Mouse (Mus musculus): ENCODE measurements around the gene Oxct1. TPM values are rescaled to one million over a fixed set of nuclear protein-coding genes. Genes with fewer than 3 reads are reported as not detected.

Gene Oxct1
- total and polyA plus RNA-seq, 3 experiments, result 6.5 to 64.4 (median 14.0) TPM

- ATAC-seq (ENCODE audit: extremely low read depth, insufficient number of reproducible peaks, low FRiP score, poor library complexity, severe bottlenecking), result no peak
Observed at GRCm38 (mm10) chr15:4000536-4000935, 25.6 kb upstream of the Oxct1 start.

GRCm38 (mm10) chr15:4013873-4014272 is 12.3 kb upstream of the Oxct1 start:
- Histone ChIP-seq H3K36me3 (replicated peaks) (no peaks in the 10 kb centered on the region), H3K27me3 (ENCODE audit: insufficient read depth, low read length) (peaks cover 3% of the 10 kb centered on the region; the same call in 1 of the 2 replicates), H3K4me3 (ENCODE audit: low read depth, low read length) (no peak overlapping the region), H3K4me1 (ENCODE audit: insufficient read depth, low read depth, low read length) (no peaks in the 10 kb centered on the region), H3K9me3 (replicated peaks) (no peaks in the 10 kb centered on the region)
- DNase-seq (ENCODE audit: low spot score) (no peak), ATAC-seq (ENCODE audit: extremely low read depth, insufficient number of reproducible peaks, low FRiP score, poor library complexity, severe bottlenecking) (no peak)
- TF ChIP-seq CTCF (IDR thresholded peaks at IDR 0.05; ENCODE audit: low read depth, low read length) (no peak), POLR2AphosphoS5 (IDR thresholded peaks at IDR 0.05; ENCODE audit: insufficient replicate concordance, low read depth, low read length) (no peak), GATA1 (IDR thresholded peaks at IDR 0.05; ENCODE audit: borderline replicate concordance, low read length) (no peak), GATA2 (IDR thresholded peaks at IDR 0.05; ENCODE audit: borderline replicate concordance, low read depth, low read length) (no peak), TAL1 (conservative IDR thresholded peaks at IDR 0.05; ENCODE audit: low read depth, low read length) (no peak)

More at GRCm38 (mm10) chr15:4000536-4000935, 25.6 kb upstream of the Oxct1 start:
- no peak for DNase-seq (ENCODE audit: low spot score)
- peaks cover 8% of the 10 kb centered on the region for H3K9me3 ChIP-seq (replicated peaks)
- H3K36me3 ChIP-seq (replicated peaks), result no peaks in the 10 kb centered on the region
- no peak for TF ChIP-seq GATA1 (IDR thresholded peaks at IDR 0.05; ENCODE audit: borderline replicate concordance, low read length)
- no peak for TF ChIP-seq POLR2AphosphoS5 (IDR thresholded peaks at IDR 0.05; ENCODE audit: insufficient replicate concordance, low read depth, low read length)
- no peak for TF ChIP-seq TAL1 (conservative IDR thresholded peaks at IDR 0.05; ENCODE audit: low read depth, low read length)
- TF ChIP-seq GATA2 (IDR thresholded peaks at IDR 0.05; ENCODE audit: borderline replicate concordance, low read depth, low read length), result no peak
- no peak for TF ChIP-seq CTCF (IDR thresholded peaks at IDR 0.05; ENCODE audit: low read depth, low read length)
- peaks cover 4% of the 10 kb centered on the region for H3K4me1 ChIP-seq (ENCODE audit: insufficient read depth, low read depth, low read length)
- H3K27me3 ChIP-seq (ENCODE audit: insufficient read depth, low read length), result no peaks in the 10 kb centered on the region
- no peak overlapping the region for H3K4me3 ChIP-seq (ENCODE audit: low read depth, low read length)

GRCm38 (mm10) chr15:4020711-4021110 is 5.5 kb upstream of the Oxct1 start:
- no peak for ATAC-seq (ENCODE audit: extremely low read depth, insufficient number of reproducible peaks, low FRiP score, poor library complexity, severe bottlenecking)
- no peaks in the 10 kb centered on the region for H3K9me3 ChIP-seq (replicated peaks)

DNA sequence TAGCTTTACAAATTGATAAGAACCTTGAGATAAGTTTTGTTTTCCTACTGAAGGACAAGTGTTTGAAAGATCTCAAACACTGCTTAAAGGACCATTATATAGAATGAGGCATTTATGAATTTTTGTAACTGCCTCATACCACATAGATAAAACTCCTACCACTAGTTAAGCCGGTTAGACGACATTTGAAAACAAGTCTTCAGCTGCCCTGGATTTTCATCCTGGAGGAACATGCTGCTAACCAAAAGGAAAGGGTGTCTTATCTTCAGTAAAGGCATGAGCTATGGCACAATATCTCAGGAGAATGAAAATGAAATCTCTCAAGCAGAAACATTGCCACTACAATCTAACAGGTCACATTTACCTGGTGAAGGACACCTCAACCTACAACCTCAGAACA is 2.4 kb upstream of the Oxct1 start:
- H3K27me3 ChIP-seq (ENCODE audit: insufficient read depth, low read length), result peaks cover 21% of the 10 kb centered on the region
- TF ChIP-seq GATA2 (IDR thresholded peaks at IDR 0.05; ENCODE audit: borderline replicate concordance, low read depth, low read length), result no peak
- TF ChIP-seq CTCF (IDR thresholded peaks at IDR 0.05; ENCODE audit: low read depth, low read length), result no peak
- no peak for TF ChIP-seq POLR2AphosphoS5 (IDR thresholded peaks at IDR 0.05; ENCODE audit: insufficient replicate concordance, low read depth, low read length)
- TF ChIP-seq TAL1 (conservative IDR thresholded peaks at IDR 0.05; ENCODE audit: low read depth, low read length), result no peak
- no peak for TF ChIP-seq GATA1 (IDR thresholded peaks at IDR 0.05; ENCODE audit: borderline replicate concordance, low read length)

More at GRCm38 (mm10) chr15:4020711-4021110, 5.5 kb upstream of the Oxct1 start:
- TF ChIP-seq TAL1 (conservative IDR thresholded peaks at IDR 0.05; ENCODE audit: low read depth, low read length) (no peak), CTCF (IDR thresholded peaks at IDR 0.05; ENCODE audit: low read depth, low read length) (no peak), GATA2 (IDR thresholded peaks at IDR 0.05; ENCODE audit: borderline replicate concordance, low read depth, low read length) (no peak), GATA1 (IDR thresholded peaks at IDR 0.05; ENCODE audit: borderline replicate concordance, low read length) (no peak), POLR2AphosphoS5 (IDR thresholded peaks at IDR 0.05; ENCODE audit: insufficient replicate concordance, low read depth, low read length) (no peak)
- H3K4me3 ChIP-seq (ENCODE audit: low read depth, low read length), result no peak overlapping the region
- H3K27me3 ChIP-seq (ENCODE audit: insufficient read depth, low read length), result peaks cover 7% of the 10 kb centered on the region
- no peaks in the 10 kb centered on the region for H3K36me3 ChIP-seq (replicated peaks)
- DNase-seq (ENCODE audit: low spot score), result no peak
- no peaks in the 10 kb centered on the region for H3K4me1 ChIP-seq (ENCODE audit: insufficient read depth, low read depth, low read length)

GRCm38 (mm10) chr15:4024726-4025507 is 1.3 kb upstream of the Oxct1 start:
- no peaks in the 10 kb centered on the region for H3K9me3 ChIP-seq (replicated peaks)
- TF ChIP-seq GATA2 (IDR thresholded peaks at IDR 0.05; ENCODE audit: borderline replicate concordance, low read depth, low read length) (no peak), POLR2AphosphoS5 (IDR thresholded peaks at IDR 0.05; ENCODE audit: insufficient replicate concordance, low read depth, low read length) (no peak), TAL1 (conservative IDR thresholded peaks at IDR 0.05; ENCODE audit: low read depth, low read length) (no peak), GATA1 (IDR thresholded peaks at IDR 0.05; ENCODE audit: borderline replicate concordance, low read length) (no peak), CTCF (IDR thresholded peaks at IDR 0.05; ENCODE audit: low read depth, low read length) (no peak)
- H3K27me3 ChIP-seq (ENCODE audit: insufficient read depth, low read length), result peaks cover 19% of the 10 kb centered on the region
- no peak for DNase-seq (ENCODE audit: low spot score)
- H3K4me3 ChIP-seq (ENCODE audit: low read depth, low read length), result no peak overlapping the region
- H3K36me3 ChIP-seq (replicated peaks), result no peaks in the 10 kb centered on the region
- ATAC-seq (ENCODE audit: extremely low read depth, insufficient number of reproducible peaks, low FRiP score, poor library complexity, severe bottlenecking), result no peak
- H3K4me1 ChIP-seq (ENCODE audit: insufficient read depth, low read depth, low read length), result peaks cover 15% of the 10 kb centered on the region

More for the DNA sequence above, 2.4 kb upstream of the Oxct1 start:
- Histone ChIP-seq H3K4me1 (ENCODE audit: insufficient read depth, low read depth, low read length) (peaks cover 15% of the 10 kb centered on the region), H3K4me3 (ENCODE audit: low read depth, low read length) (no peak overlapping the region), H3K9me3 (replicated peaks) (no peaks in the 10 kb centered on the region), H3K36me3 (replicated peaks) (no peaks in the 10 kb centered on the region)
- ATAC-seq (ENCODE audit: extremely low read depth, insufficient number of reproducible peaks, low FRiP score, poor library complexity, severe bottlenecking) (no peak), DNase-seq (ENCODE audit: low spot score) (no peak)

GRCm38 (mm10) chr15:4025508-4025904 is 677 bp upstream of the Oxct1 start:
- H3K36me3 ChIP-seq (replicated peaks), result no peaks in the 10 kb centered on the region
- H3K9me3 ChIP-seq (replicated peaks), result no peaks in the 10 kb centered on the region
- H3K27me3 ChIP-seq (ENCODE audit: insufficient read depth, low read length), result peaks cover 19% of the 10 kb centered on the region
- peaks cover 15% of the 10 kb centered on the region for H3K4me1 ChIP-seq (ENCODE audit: insufficient read depth, low read depth, low read length)
- TF ChIP-seq CTCF (IDR thresholded peaks at IDR 0.05; ENCODE audit: low read depth, low read length), result no peak
- no peak for TF ChIP-seq TAL1 (conservative IDR thresholded peaks at IDR 0.05; ENCODE audit: low read depth, low read length)
- no peak for TF ChIP-seq POLR2AphosphoS5 (IDR thresholded peaks at IDR 0.05; ENCODE audit: insufficient replicate concordance, low read depth, low read length)
- TF ChIP-seq GATA1 (IDR thresholded peaks at IDR 0.05; ENCODE audit: borderline replicate concordance, low read length), result no peak
- TF ChIP-seq GATA2 (IDR thresholded peaks at IDR 0.05; ENCODE audit: borderline replicate concordance, low read depth, low read length), result no peak
- ATAC-seq (ENCODE audit: extremely low read depth, insufficient number of reproducible peaks, low FRiP score, poor library complexity, severe bottlenecking) (no peak), DNase-seq (ENCODE audit: low spot score) (no peak)
- no peak overlapping the region for H3K4me3 ChIP-seq (ENCODE audit: low read depth, low read length)

Measured in G1E (cell line).